Mouse (Mus musculus) lung, embryonic 16.5 days (tissue): ENCODE data around the gene Dek. TPM values are rescaled to one million over a fixed set of nuclear protein-coding genes. Genes with fewer than 3 reads are reported as not detected.

Source experiments
- ATAC-seq: fragments of 200-750 bp; cut with Nextera tagmentation; 2 replicates; pipeline ENCODE4 v1.8.0; 2017; ENCODE audit warnings: low read depth, mild to moderate bottlenecking, moderate library complexity
- H3K27ac ChIP-seq: fragments of 300-500 bp; sonication (generic); 2 replicates; pipeline ENCODE4 v1.5.1; 2014; ENCODE audit warnings: mild to moderate bottlenecking, control low read depth, low read length
- H3K27me3 ChIP-seq: fragments of 300-500 bp; sonication (generic); 2 replicates; pipeline ENCODE4 v1.6.1; 2014; ENCODE audit warnings: low read depth, low read length, mixed read lengths; ENCODE audit not compliant: control insufficient read depth, insufficient read depth
- H3K36me3 ChIP-seq: fragments of 300-500 bp; sonication (generic); 2 replicates; pipeline ENCODE4 v1.6.1; 2014; ENCODE audit warnings: low read length; ENCODE audit not compliant: control insufficient read depth, insufficient read depth
- H3K4me1 ChIP-seq: fragments of 300-500 bp; sonication (generic); replicated peaks from 2 replicates; pipeline ENCODE4 v1.6.1; 2014; ENCODE audit warnings: low read length, mixed read lengths; ENCODE audit not compliant: control insufficient read depth, insufficient read depth
- H3K4me2 ChIP-seq: fragments of 300-500 bp; sonication (generic); 2 replicates; pipeline ENCODE4 v1.6.1; 2014; ENCODE audit warnings: low read depth, low read length, control low read depth
- H3K4me3 ChIP-seq: fragments of 300-500 bp; sonication (generic); 2 replicates; pipeline ENCODE4 v1.5.1; 2014; ENCODE audit warnings: mild to moderate bottlenecking, low read length, control low read depth
- H3K9ac ChIP-seq: fragments of 300-500 bp; sonication (generic); 2 replicates; pipeline ENCODE4 v1.6.1; 2014; ENCODE audit warnings: low read length, control low read depth
- H3K9me3 ChIP-seq: fragments of 300-500 bp; sonication (generic); 2 replicates; pipeline ENCODE4 v1.6.1; 2016; ENCODE audit warnings: low read length; ENCODE audit not compliant: control insufficient read depth
- WGBS: fragments of 180-500 bp; shearing (Covaris S2); extraction: QIAGEN DNeasy Blood & Tissue Kit; methylation state at CpG from one replicate; pipeline ENCODE4 v1.1.7; 2014; 5-methylcytosine and 5-hydroxymethylcytosine counted together
- polyA plus RNA-seq: library from polyadenylated mRNA; unstranded; fragments of >200 nt; fragmentation: Nextera tagmentation; extraction: Ambion mirVana; gene quantifications from 2 replicates; pipeline ENCODE4 v1.2.1, GENCODE M21; 2015

Gene Dek
- polyA plus RNA-seq, 1 experiment from 2014 or later, result 256 TPM

GRCm38 (mm10) chr13:47142764-47143163, 36.8 kb upstream of the Dek start:
- peaks cover 3% of the 10 kb centered on the region; the same call in 1 of the 2 replicates for H3K4me1 ChIP-seq
- no peak overlapping the region for H3K4me3 ChIP-seq
- H3K27ac ChIP-seq, result no peak overlapping the region
- 75% methylated on average over 6 of the region's 6 CpGs for WGBS
- no peaks in the 10 kb centered on the region for H3K9me3 ChIP-seq
- no peaks in the 10 kb centered on the region for H3K27me3 ChIP-seq
- ATAC-seq, result no peak
- H3K4me2 ChIP-seq, result no peak overlapping the region
- no peak overlapping the region for H3K9ac ChIP-seq
- H3K36me3 ChIP-seq, result no peaks in the 10 kb centered on the region

GRCm38 (mm10) chr13:47135741-47136140, 29.7 kb upstream of the Dek start:
- no peak overlapping the region for H3K27ac ChIP-seq
- H3K9me3 ChIP-seq, result no peaks in the 10 kb centered on the region
- WGBS, result 85% methylated on average over 7 of the region's 7 CpGs
- no peak overlapping the region for H3K4me2 ChIP-seq
- ATAC-seq, result no peak
- no peaks in the 10 kb centered on the region for H3K36me3 ChIP-seq
- no peaks in the 10 kb centered on the region for H3K4me1 ChIP-seq
- H3K27me3 ChIP-seq, result no peaks in the 10 kb centered on the region
- no peak overlapping the region for H3K4me3 ChIP-seq
- no peak overlapping the region for H3K9ac ChIP-seq

GRCm38 (mm10) chr13:47134836-47135235, 28.8 kb upstream of the Dek start:
- Histone ChIP-seq H3K27me3 (no peaks in the 10 kb centered on the region), H3K36me3 (no peaks in the 10 kb centered on the region), H3K9ac (no peak overlapping the region), H3K9me3 (no peaks in the 10 kb centered on the region), H3K27ac (no peak overlapping the region), H3K4me3 (no peak overlapping the region), H3K4me1 (no peaks in the 10 kb centered on the region), H3K4me2 (no peak overlapping the region)
- 85% methylated on average over 7 of the region's 7 CpGs for WGBS
- ATAC-seq, result no peak

GRCm38 (mm10) chr13:47133058-47133457, 27.1 kb upstream of the Dek start:
- Histone ChIP-seq H3K27me3 (no peaks in the 10 kb centered on the region), H3K36me3 (no peaks in the 10 kb centered on the region), H3K4me1 (no peaks in the 10 kb centered on the region), H3K9me3 (no peaks in the 10 kb centered on the region), H3K9ac (no peak overlapping the region), H3K4me3 (no peak overlapping the region), H3K27ac (no peak overlapping the region), H3K4me2 (no peak overlapping the region)
- no peak for ATAC-seq
- 76% methylated on average over 8 of the region's 8 CpGs for WGBS

GRCm38 (mm10) chr13:47129090-47129489, 23.1 kb upstream of the Dek start:
- no peak overlapping the region for H3K4me3 ChIP-seq
- no peak overlapping the region for H3K4me2 ChIP-seq
- no peak overlapping the region for H3K9ac ChIP-seq
- H3K27me3 ChIP-seq, result no peaks in the 10 kb centered on the region
- ATAC-seq, result no peak
- H3K36me3 ChIP-seq, result no peaks in the 10 kb centered on the region
- H3K9me3 ChIP-seq, result no peaks in the 10 kb centered on the region
- H3K4me1 ChIP-seq, result no peaks in the 10 kb centered on the region
- 50% methylated on average over 4 of the region's 4 CpGs for WGBS
- no peak overlapping the region for H3K27ac ChIP-seq

GRCm38 (mm10) chr13:47125595-47125994, 19.6 kb upstream of the Dek start:
- H3K36me3 ChIP-seq, result no peaks in the 10 kb centered on the region
- no peak overlapping the region for H3K4me2 ChIP-seq
- 75% methylated on average over 5 of the region's 5 CpGs for WGBS
- H3K27ac ChIP-seq, result no peak overlapping the region
- H3K27me3 ChIP-seq, result peaks cover 3% of the 10 kb centered on the region; the same call in 1 of the 2 replicates
- no peak overlapping the region for H3K4me3 ChIP-seq
- ATAC-seq, result no peak
- peaks cover 13% of the 10 kb centered on the region; the same call in 1 of the 2 replicates for H3K4me1 ChIP-seq
- no peak overlapping the region for H3K9ac ChIP-seq
- no peaks in the 10 kb centered on the region for H3K9me3 ChIP-seq

GRCm38 (mm10) chr13:47124986-47125385, 19.0 kb upstream of the Dek start:
- WGBS, result 77% methylated on average over 6 of the region's 6 CpGs

GRCm38 (mm10) chr13:47124449-47124848, 18.4 kb upstream of the Dek start:
- peaks cover 13% of the 10 kb centered on the region; the same call in 1 of the 2 replicates for H3K4me1 ChIP-seq
- H3K9me3 ChIP-seq, result no peaks in the 10 kb centered on the region
- H3K27ac ChIP-seq, result no peak overlapping the region
- H3K36me3 ChIP-seq, result no peaks in the 10 kb centered on the region
- H3K4me3 ChIP-seq, result no peak overlapping the region
- no peak overlapping the region for H3K4me2 ChIP-seq
- H3K27me3 ChIP-seq, result peaks cover 3% of the 10 kb centered on the region; the same call in 1 of the 2 replicates
- H3K9ac ChIP-seq, result no peak overlapping the region
- 51% methylated on average over 3 of the region's 3 CpGs for WGBS
- no peak; the same call in 1 of the 2 replicates for ATAC-seq

More at GRCm38 (mm10) chr13:47124986-47125385, 19.0 kb upstream of the Dek start:
- Histone ChIP-seq H3K9ac (no peak overlapping the region), H3K4me3 (no peak overlapping the region), H3K27me3 (peaks cover 3% of the 10 kb centered on the region; the same call in 1 of the 2 replicates), H3K27ac (no peak overlapping the region), H3K4me2 (no peak overlapping the region), H3K36me3 (no peaks in the 10 kb centered on the region), H3K4me1 (peaks cover 13% of the 10 kb centered on the region; the same call in 1 of the 2 replicates), H3K9me3 (no peaks in the 10 kb centered on the region)
- ATAC-seq, result no peak

GRCm38 (mm10) chr13:47122537-47123430, 16.8 kb upstream of the Dek start, which contains the start of gene Rnf144b:
Gene Rnf144b, plus strand, starts transcription at chr13:47122656.
- peak; percentile 74; the same call in 1 of the 2 replicates for ATAC-seq
- Histone ChIP-seq H3K4me1 (peaks cover 13% of the 10 kb centered on the region; the same call in 1 of the 2 replicates), H3K36me3 (no peaks in the 10 kb centered on the region), H3K9me3 (no peaks in the 10 kb centered on the region), H3K4me3 (peak within 1 kb of the TSS; percentile 61), H3K27me3 (peaks cover 3% of the 10 kb centered on the region; the same call in 1 of the 2 replicates), H3K9ac (peak within 1 kb of the TSS; percentile 62), H3K27ac (no peak within 1 kb of the TSS), H3K4me2 (peak within 1 kb of the TSS; percentile 92)
- 1% methylated on average over 55 of the region's 55 CpGs for WGBS
